Mouse (Mus musculus) left cerebral cortex, adult 8-10 months (tissue): Measurements from ENCODE around the gene Slc2a1. TPM values are rescaled to one million over a fixed set of nuclear protein-coding genes. Genes with fewer than 3 reads are reported as not detected.

ENCODE experiments used
- DNase-seq, 2 experiments: peaks; one replicate each; pipeline ENCODE4 v3.0.0; 2022; ENCODE audit warnings: low spot score in 2 of 2
- total RNA-seq, 4 experiments: library from RNA; stranded (reverse); gene quantifications; 2 replicates each; pipeline ENCODE4 v1.2.4; 2022

Slc2a1 gene
- total RNA-seq, 4 experiments from 2014 or later: 83.3 to 103 (median 92.3) TPM

DNA sequence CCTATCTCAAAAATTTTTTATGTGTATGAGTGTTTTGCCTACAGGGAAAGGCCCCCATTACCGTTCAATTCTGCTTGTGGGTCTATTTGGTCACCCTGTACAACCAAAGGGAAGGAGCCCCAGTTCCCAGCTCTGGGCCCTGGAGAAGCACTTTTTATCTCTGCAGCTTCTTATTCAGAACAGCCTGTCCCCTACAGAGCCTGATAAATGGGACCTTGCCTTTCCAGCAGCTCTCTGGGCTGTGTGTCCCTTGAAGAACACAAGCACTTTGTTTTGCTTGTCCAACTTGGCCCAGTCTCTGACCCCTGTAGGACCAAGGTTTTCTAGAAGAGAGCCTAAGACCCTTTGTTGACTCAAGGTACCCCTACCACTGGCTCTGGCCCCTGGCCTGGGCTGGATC, 20.6 kb downstream of the Slc2a1 start:
- no peak for DNase-seq

DNA sequence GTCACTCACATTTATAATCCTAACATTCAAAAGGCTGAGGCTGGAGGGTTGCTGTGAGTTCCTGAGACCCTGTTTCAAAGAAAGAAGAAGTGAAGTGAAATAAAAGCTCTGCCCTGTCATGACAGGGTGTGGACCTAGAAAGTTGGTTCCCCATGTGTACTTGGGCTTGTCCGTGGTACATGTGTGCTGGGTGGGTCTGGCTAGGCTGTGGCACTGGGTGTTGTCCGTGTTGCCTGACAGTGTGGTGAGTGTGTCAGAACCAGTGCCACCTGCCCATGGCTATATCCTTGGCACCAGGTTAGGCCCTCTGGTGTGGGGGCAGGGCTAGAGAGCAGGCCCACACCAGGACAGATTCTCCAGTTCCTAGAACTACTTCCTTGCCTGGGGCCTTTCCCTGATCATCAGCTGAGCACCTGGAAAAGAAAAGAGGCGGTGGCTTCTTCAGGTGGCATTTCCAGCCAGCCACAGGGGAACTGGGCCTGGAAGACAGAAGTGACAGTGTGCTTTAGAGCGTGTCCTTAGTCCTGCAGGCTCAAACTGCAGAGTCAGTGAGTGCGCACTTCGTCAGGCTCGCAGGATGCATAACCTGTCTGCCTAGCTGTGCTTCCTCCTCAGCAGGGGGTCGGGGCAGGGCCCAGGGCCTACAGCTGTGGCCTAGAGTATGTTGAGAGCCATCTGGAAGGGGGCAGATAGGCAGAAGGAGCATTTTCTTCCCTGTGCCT, 22.8 kb downstream of the Slc2a1 start:
- no peak for DNase-seq

DNA sequence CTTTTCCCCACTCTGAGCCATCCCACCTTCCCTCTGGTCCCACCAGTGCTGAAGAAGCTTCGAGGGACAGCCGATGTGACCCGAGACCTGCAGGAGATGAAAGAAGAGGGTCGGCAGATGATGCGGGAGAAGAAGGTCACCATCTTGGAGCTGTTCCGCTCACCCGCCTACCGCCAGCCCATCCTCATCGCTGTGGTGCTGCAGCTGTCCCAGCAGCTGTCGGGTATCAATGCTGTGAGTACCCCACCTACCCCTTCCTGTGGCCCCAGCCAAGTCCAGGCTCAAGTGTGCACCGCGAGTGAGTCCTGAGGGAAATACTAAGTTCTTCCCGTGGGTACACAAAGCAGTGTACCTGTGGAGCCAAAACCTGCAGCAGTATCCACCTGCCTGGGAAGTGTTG, 24.8 kb downstream of the Slc2a1 start:
- DNase-seq: no peak

DNA sequence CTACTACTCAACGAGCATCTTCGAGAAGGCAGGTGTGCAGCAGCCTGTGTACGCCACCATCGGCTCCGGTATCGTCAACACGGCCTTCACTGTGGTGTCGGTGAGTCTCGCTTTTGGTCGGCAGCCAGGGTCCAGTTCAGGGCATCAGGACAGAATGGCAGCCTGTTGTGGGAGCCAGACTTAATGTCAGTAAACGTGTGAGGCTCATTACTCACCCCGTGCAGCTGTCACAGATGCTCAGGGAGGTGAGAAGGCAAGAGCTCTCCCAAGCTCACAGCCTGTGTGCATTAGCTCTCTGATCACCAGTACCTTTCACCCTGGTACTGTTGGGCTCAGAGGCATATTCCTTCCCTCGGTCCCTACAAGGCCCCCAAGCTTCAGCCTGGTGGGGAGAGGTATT, 25.3 kb downstream of the Slc2a1 start:
- DNase-seq: no peak

GRCm38 (mm10) chr4:119137313-119137712, 28.8 kb downstream of the Slc2a1 start:
- no peak for DNase-seq

DNA sequence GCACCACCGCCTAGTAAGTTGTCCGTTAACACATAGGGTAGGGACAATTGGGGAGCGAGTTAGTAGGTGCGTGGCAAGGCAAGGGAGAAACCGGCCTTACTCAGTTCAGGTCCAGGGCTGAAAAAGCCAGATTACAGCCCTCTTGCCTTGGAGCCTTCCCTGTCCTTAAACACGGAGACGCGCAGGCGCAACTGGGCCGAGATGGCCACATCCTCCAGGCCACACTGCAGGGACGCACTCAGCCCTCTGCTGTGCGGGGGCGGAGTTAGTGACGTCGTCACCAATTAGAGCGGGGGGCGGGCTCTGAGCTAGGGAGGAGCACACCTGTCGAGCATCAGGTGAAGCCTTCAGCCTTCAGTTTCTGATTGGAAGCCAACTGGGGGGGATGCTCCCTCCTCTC, 29.7 kb downstream of the Slc2a1 start:
- DNase-seq: peak in 1 of 2 experiments; percentile 80

DNA sequence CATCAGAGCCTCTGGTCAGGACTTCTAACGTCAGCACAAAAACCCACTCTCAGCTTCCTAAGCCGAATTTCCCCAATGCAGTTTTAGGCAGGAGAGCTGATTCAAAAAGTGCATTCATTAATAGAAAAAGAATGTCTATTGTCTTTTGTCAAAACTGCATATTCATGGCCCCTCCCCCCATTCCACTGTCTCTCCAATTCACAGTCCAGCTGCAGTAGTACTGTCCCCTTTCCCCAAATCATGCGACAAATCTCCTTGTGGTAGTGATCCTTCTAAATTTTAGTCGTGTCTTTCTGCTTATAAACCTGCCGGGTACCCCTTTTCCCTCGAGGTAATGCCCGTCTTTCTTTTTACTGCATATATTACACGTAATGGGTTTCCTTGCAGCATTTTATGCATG, 30.3 kb downstream of the Slc2a1 start:
- no peak for DNase-seq

DNA sequence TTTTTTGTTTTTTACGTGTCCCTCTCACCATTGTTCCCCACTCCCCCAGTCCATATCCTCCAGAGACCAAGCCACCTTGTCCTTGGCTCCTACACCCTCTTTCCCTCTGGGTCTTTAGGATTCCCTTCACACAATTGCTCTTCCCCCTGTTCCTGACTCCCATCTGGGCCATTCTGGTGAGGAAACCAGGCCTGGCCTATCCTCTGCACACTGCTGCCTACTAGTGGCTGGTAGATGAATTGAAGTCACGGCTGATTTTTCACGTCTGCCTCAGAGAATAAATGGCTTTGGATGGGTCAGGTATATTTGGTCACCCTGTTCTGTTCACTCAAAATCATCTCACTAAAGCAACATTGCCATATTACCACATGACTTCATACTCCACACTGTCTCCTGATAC, 31.6 kb downstream of the Slc2a1 start:
- DNase-seq: no peak

DNA sequence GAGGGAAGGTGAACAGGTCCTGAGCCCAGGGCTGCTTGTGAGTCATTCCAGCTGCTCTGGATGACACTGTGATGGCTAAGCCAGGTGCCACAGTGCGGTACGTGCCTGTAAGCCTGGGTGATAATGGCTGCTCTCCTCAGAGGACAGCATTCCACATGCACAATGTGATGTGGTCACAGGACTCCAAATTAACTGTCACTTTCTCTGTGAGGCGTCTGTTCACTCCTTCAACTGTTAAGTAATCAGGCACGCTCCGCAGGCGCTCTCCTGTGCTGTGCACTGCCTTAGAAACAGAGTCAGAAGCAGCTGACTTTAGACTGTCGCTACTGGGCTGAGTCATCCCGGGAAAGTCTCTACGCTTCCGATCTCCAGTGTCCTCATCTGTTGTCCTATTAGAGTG, 32.7 kb downstream of the Slc2a1 start:
- no peak for DNase-seq

DNA sequence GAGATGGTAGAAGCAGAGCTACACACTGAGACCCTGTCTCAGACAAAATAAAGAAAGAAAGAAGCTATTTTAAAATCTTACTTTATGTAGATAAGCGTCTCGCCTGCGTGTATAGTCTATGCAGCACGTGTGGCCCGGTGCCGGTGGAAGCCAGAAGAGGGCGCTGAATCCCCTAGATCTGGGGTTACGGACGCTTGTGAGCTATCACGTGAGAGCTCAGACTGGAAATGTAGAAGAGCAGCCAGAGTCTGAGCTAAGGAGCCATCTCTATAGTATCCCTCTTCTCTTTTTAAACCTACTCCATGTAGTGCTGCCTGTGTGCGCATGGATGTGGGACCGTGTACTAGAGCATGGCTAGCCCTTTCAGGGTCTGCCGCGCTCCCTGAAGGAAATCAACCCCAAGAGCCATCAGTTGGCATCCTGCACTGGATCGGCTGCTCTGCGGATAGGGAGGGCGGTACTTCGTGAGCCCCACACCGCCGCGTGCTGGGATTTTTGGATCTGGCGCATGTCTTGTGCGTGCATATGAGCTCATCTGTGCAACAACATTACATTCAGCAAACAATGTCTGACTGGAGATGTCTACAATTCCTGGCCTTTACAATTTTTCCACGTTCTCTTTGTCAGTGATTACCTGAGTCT, 33.8 kb downstream of the Slc2a1 start:
- DNase-seq: no peak

DNA sequence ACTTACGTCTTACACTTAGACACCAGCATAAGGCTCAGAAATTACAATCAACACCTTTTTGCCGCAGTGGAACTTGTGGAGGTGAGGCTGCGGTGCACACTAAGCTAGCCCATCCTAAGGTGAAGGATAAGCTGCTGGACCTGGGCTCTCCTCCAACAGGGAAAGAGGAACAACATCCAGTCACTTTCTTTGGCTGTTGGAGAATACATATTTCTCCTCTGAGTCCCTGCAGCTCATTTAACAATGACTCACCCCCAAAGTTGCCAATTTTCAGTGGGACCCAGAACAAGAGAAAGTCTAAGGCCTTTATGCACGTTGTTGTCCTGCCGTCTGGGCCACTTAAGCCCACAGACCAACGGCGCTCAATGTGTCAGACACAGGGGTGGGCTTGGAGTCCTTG, 38.3 kb downstream of the Slc2a1 start:
- no peak for DNase-seq

- DNase-seq: no peak
Measured at GRCm38 (mm10) chr4:119147347-119147746, 38.8 kb downstream of the Slc2a1 start.

- no peak for DNase-seq
Measured at GRCm38 (mm10) chr4:119148741-119149140, 40.2 kb downstream of the Slc2a1 start.

GRCm38 (mm10) chr4:119157186-119157585, 48.7 kb downstream of the Slc2a1 start:
- DNase-seq: no peak

DNA sequence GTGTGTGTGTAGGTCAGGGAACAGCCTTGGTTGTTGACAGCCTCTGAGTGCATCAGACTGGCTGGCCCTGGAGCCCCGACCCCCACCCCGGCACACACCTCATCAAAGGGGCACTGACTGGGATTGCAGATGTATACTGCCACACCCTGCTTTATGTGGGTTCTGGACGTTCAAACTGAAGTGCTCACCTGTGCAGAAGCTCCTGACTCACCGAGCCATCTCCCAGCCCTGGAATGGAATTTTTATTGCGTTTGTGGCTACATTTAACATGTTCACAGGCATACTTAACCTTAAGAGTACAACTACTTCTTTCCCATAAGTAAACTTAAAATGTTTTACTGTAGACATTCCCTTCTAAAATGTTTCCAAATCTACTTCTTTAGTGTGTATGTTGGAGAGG, 49.4 kb downstream of the Slc2a1 start:
- no peak for DNase-seq

DNA sequence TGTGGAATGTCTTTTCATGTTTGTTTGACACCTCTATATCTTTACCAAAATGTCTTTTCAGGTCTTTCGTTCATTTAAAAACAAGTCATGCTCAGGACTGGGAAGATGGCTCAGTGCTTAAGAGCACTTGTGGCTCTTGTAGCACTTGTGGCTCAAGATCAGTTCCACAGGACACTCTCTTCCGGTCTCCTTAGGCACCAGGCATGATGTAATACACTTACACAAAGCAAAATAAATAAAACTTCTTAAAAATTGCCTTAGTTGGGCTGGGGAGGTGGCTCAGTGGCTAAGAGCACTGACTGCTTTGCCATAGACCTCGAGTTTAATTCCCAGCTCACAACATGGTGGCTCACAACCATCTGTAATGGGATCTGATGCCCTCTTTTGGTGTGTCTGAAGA, 52.8 kb downstream of the Slc2a1 start:
- no peak for DNase-seq

- DNase-seq: no peak
Measured at GRCm38 (mm10) chr4:119162990-119163389, 54.5 kb downstream of the Slc2a1 start.

DNA sequence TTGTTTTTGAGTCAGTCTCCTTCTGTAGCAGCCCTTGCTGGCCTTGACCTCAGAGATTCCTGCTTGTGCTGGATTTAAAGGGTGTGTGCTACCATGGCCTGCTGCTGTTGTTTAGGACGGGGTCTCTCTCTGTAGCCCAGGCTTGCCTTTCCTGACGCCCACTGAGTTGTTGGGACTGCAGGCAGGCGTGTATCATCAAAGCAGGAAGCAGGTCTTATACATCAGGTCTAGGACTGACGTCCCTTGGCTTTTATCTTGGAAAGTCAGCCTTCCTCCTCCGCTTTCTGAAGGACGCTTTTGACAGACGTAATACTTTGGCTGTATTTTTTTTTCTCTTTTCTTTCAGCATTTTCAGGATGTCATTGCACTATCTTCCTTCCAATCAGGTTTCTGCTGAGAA, 57.4 kb downstream of the Slc2a1 start:
- no peak for DNase-seq

DNA sequence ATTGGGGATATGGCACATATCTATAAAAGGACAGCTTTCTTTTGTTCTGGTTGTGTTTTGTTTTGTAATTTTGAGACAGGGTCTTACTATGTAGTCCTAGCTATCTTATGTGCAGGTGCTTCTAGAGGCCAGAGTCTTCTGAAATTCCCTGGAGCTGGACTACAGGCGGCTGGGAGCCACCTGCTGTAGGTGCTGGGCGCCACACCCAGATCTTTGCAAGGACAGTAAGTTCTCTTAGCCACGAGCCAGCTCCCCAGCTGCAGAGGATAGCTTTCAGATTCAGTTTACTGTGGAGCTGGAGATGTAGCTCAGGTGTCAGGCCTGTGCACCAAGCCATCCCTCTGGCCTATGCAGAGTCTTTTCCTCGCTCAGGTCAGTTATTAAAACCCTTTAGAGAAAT, 58.6 kb downstream of the Slc2a1 start:
- DNase-seq: no peak

DNA sequence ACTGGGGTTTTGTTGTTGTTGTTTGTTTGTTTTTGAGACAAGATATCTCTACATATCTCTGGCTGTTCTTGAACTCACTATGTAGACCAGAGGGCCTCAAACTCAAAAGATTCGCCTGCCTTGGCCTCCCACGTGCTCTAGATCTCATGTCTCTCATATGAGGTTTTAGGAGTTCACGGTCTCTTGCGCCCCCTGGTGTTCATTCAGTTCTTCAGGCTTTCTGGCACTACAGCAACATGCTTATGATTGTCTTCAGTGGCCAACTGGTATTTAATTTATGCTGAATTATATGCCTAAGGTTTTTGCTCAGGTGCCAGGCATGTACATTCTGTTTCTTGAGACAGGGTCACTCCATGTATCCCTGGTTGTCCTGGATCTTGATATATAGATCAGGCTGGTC, 59.2 kb downstream of the Slc2a1 start:
- peak; percentile 67 to 71 for DNase-seq

- DNase-seq: no peak
Measured at GRCm38 (mm10) chr4:119172919-119173650, 64.6 kb downstream of the Slc2a1 start.

DNA sequence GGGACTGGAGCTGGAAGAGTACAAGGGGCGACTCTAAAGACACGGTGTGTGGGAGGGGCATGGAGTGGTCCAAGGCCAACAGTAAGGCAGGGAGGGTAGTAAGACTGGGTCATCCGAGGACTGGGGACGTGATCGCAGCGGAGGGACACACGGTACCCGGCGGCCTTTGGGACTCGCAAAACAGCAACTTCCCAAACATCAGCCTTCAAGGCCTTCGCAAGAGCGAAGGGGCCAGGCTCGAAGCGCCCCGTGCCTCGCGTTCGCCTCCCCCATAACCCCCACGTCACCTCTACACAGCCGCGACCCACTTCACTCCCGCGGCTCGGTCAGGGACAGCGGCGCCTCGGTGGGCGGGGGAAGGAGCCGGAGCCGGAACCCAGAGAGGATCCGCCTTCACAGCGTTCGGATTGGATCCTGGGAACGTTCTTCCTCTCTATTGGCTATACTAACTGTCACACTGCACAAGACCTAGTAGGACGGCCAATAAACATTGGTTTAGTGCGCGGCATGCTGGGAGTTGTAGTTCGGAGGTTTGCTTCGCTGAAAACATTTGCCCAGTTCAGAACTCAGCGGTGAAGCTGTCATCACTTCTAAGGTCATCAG, 65.4 kb downstream of the Slc2a1 start, which contains the start of gene Zfp691:
Gene Zfp691, minus strand, starts transcription at position 345 of the 603 bp plus-strand sequence.
- DNase-seq: peak; percentile 76 to 97
